Mouse (Mus musculus) heart, adult 2 months (tissue): ENCODE measurements at regions not wholly inside any gene's neighbourhood (a gene's known extent, or its start where the extent isn't known, plus 50 kb on each side); places are given as distances from the start of the nearest gene placed in this dataset.

Source experiments
- CTCF ChIP-seq: fragments of 200-600 bp; IDR thresholded peaks from 2 replicates; pipeline ENCODE4 v1.8.1; 2022; ENCODE audit warnings: antibody characterized with exemption, mild to moderate bottlenecking, moderate library complexity
- EP300 ChIP-seq: fragments of 200-500 bp; IDR thresholded peaks from 2 replicates; pipeline ENCODE4 v1.6.1; 2011; ENCODE audit warnings: low read depth, low read length, control low read depth; ENCODE audit not compliant: insufficient read depth
- POLR2A ChIP-seq: fragments of 200-500 bp; IDR thresholded peaks from 2 replicates; pipeline ENCODE4 v1.6.1; 2011; ENCODE audit warnings: mild to moderate bottlenecking, low read depth, low read length, control low read depth; ENCODE audit not compliant: insufficient read depth

GRCm38 (mm10) chr1:80969194-80969593 lies 107.6 kb upstream of the Nyap2 start:
- TF ChIP-seq CTCF, result no peak
- TF ChIP-seq EP300, result no peak
- no peak for TF ChIP-seq POLR2A
